Mouse (Mus musculus): ENCODE data around the gene Pde4b. TPM values are rescaled to one million over a fixed set of nuclear protein-coding genes. Genes with fewer than 3 reads are reported as not detected.

Gene Pde4b
- polyA plus RNA-seq, 3 experiments from 2014 or later: 35.9 to 91.8 (median 73.1) TPM

- ATAC-seq: no peak
Measured at GRCm38 (mm10) chr4:102620179-102620910, 533.0 kb downstream of the Pde4b start.

DNA sequence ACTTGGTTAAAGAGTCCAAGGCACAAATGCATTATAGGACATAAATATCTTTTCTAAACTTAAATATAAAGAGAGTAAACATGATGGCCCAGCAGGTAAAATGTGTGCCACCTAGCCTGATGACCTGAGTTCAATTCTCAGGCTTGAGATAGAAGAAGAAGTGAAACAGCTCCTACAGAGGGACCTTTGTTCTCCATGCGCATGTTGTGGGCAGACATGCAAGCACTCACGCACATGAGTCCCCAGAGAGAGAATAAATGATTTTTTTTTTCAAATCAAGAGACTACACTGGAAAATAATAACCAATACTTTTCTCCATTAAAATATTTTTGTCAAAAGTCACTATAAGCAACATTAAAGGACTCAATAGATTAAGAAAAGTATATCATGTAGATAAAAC, 533.8 kb downstream of the Pde4b start:
- ATAC-seq: no peak

DNA sequence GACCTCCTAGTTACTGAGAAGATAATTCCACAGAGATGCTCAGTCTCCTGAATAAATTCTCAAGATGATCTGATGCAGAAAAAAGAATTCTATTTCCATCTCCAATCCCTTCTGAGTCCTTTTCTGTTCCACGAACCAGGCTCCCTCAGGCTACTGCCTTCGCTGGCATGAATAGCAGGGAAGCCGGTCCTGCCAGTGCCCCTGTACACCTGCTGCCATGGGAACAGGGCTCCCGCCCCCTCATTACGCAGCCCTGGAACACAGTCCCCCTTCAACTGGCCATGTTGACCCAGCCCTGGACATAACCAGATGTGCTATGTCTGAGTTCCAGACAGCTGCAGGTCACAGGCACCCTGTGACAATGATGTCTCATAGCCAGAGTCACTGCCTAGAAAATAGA, 535.6 kb downstream of the Pde4b start:
- no peak for ATAC-seq

- ATAC-seq: no peak
Measured at GRCm38 (mm10) chr4:102623789-102624611, 536.7 kb downstream of the Pde4b start.

DNA sequence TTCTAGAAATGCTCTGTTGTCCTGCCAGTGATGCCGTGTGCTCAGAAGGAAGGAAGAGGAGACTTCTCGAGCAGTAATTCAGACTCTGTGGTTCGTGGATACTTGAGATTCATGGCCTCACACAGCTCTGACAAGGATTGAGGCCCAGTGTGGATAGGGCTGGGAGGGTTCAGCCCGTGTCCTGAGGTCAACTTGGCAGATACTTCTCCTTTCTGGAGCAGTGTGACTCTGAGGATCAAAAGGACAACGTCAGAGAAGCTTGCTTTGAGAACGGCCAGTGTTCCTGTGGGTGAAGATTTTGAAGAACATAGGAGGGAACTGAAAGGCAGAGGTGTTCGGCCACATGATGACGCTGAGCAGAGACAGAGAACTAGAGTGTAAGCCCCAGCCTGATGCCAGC, 537.6 kb downstream of the Pde4b start:
- no peak for ATAC-seq

DNA sequence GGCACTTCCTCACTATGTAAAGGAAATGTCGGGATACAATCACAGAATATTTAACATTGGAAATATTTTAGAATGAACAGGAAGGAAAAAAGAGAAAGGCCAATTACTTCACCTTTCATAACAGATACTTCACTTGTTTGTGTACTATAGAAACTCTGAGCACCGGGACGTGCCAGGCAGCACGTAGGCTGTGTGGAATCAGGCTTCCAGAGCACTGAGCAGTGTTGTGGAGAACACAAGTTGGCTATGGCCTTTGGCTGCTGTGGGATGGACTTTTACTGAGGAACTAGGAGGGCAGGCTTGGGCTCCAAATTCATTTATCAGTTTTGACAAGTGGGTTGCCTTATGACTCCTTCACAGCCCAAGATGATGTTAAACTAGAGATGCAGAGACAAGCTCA, 540.5 kb downstream of the Pde4b start:
- ATAC-seq: no peak

DNA sequence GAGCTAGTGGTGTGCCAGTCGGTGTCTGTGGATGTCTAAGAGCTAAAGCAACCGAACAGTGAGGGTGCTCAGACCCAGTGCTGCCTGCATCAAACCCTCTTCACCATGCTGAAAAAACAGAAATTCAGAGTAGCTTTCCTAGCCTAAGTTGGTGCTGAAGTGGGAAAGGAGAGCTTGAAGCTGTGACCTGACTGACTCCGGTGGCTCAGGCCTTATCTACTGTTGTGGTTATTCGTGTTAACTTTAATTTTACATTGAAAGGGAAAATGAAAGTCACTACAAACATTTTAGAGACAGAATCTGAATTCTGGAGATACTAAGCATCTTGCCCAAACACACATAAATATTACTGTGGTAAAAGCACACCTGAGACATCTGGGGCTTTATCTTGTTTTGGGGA, 542.3 kb downstream of the Pde4b start:
- peak; percentile 53 for ATAC-seq

DNA sequence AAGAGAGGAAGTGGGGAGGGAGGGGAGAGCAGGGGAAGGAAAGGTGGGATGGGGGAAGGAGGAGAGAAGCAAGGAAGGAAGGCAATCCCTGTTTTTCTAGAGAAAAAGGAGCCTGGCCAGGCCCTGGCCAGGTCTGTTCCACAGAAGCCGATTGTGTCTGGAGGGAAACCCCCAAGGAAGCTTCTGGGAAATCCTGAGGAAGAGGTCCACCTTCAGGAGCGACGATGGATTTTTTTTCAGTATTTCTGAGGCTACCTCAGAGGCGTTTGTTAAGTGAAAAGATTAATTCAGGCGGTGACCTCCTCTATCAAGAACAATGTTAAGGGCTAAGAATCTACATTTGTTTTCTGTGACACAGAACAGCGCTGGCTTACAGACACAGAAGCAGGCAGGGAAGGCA, 542.9 kb downstream of the Pde4b start:
- no peak for ATAC-seq

DNA sequence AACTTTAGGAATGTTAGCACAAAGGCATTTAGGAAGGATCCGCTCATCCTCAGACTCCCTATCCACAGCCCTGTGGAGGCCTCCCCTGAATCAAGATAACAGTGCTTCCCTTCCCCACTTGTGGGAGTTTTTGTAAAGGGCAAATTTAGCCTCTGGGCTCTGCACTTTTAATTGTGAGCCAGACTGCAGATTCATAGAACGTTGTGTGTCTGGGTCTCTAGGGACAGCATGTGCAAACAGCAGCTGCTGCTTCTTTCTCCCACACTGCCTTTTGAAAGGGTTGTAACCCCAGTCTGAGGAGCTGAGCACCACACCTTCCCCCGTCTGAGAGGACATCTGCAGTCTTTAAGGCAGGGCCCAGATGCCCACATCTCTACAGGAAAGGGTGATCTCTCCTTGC, 544.3 kb downstream of the Pde4b start:
- ATAC-seq: no peak

DNA sequence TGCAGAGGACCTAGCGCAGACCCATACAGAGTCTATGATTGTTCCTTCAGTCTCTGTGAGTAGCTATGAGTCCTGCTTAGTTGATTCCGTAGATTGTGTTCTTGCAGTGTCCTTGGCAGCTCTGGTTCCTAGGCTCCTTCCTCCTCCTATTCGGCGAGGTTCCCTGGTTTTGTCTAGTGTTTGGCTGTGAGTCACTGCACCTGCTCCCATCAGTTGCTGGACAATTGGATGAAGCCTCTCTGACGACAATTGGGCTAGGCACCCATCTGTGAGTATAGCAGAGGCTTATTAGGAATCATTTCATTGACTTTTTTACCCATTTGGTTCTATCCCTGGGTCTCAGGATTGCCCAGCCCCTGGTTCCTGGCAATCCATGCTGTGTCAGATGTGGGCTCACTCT, 545.9 kb downstream of the Pde4b start:
- no peak for ATAC-seq

DNA sequence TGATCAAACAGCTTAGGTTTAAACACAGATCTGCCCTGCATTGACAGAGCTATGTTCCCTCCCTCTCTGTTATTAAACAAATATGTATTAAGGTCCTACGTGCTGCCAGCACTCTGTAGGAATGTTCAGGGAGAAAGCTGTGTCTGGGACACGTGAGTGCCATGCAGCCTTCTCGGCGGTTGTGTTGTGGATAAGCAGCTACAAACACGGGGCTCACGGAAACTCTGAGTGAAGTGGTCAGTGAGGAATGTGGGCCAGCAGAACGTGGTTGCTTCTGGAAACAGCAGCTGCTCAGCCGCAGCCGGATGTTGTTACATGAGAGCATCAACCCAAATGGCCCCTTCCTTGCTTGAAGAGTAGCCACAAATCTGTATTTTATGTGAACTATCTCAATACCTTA, 547.9 kb downstream of the Pde4b start:
- no peak for ATAC-seq

- ATAC-seq: no peak
Measured at GRCm38 (mm10) chr4:102635944-102636343, 548.6 kb downstream of the Pde4b start.

- no peak for ATAC-seq
Measured at GRCm38 (mm10) chr4:102637348-102637910, 550.1 kb downstream of the Pde4b start.

GRCm38 (mm10) chr4:102640942-102641341, 553.6 kb downstream of the Pde4b start:
- ATAC-seq: no peak

- ATAC-seq: no peak
Measured at GRCm38 (mm10) chr4:102644062-102644461, 556.7 kb downstream of the Pde4b start.

GRCm38 (mm10) chr4:102647056-102647455, 559.7 kb downstream of the Pde4b start:
- no peak for ATAC-seq

DNA sequence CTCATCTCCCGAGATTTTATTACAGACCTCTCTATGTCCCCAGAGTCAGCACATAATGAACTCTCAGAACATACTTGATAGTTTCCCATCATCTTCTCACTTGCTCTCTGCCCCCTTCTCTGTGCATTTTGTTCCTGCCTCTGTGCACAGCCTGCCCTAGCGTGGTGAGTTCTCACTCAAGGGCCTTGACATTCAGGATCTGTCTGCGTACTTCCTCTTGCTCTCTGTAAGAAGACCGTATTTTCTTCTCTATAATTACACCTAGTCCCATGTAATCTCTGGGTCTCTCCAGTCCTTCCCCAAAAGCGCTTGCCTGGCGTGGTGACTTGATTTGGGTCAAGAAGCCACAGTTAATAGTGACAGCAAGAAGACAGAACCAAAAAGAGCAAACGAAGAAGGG, 568.0 kb downstream of the Pde4b start:
- ATAC-seq: no peak

GRCm38 (mm10) chr4:102656494-102657036, 569.2 kb downstream of the Pde4b start:
- peak; percentile 93 for ATAC-seq

Other genes starting within 250 kb of the Pde4b start
- gene B020004J07Rik, start 243.5 kb upstream of the Pde4b start, polyA plus RNA-seq (2017; shearing (Covaris generic)): not detected
- not detected for gene C130073F10Rik, start 193.8 kb upstream of the Pde4b start, polyA plus RNA-seq (2017; shearing (Covaris generic))
- not detected for gene Gm12800, start 178.4 kb upstream of the Pde4b start, polyA plus RNA-seq (2017; shearing (Covaris generic))
- gene Gm12794, start 147.1 kb upstream of the Pde4b start, polyA plus RNA-seq (2017; shearing (Covaris generic)): not detected
- not detected for gene Gm12790, start 106.5 kb upstream of the Pde4b start, polyA plus RNA-seq (2017; shearing (Covaris generic))
- gene Gm12789, start 100.9 kb upstream of the Pde4b start, polyA plus RNA-seq (2017; shearing (Covaris generic)): not detected